Mouse (Mus musculus) heart, adult 8-10 months (tissue): ENCODE data around the gene Mgll. TPM values are rescaled to one million over a fixed set of nuclear protein-coding genes. Genes with fewer than 3 reads are reported as not detected.

Source experiments
- DNase-seq: peaks from one replicate; pipeline ENCODE4 v3.0.0; 2022; ENCODE audit warnings: low spot score
- total RNA-seq, 4 experiments: library from RNA; stranded (reverse); gene quantifications; 2 replicates each; pipeline ENCODE4 v1.2.4; 2022

Mgll gene
- total RNA-seq, 4 experiments from 2014 or later = 74.8 to 134 (median 102) TPM

DNA sequence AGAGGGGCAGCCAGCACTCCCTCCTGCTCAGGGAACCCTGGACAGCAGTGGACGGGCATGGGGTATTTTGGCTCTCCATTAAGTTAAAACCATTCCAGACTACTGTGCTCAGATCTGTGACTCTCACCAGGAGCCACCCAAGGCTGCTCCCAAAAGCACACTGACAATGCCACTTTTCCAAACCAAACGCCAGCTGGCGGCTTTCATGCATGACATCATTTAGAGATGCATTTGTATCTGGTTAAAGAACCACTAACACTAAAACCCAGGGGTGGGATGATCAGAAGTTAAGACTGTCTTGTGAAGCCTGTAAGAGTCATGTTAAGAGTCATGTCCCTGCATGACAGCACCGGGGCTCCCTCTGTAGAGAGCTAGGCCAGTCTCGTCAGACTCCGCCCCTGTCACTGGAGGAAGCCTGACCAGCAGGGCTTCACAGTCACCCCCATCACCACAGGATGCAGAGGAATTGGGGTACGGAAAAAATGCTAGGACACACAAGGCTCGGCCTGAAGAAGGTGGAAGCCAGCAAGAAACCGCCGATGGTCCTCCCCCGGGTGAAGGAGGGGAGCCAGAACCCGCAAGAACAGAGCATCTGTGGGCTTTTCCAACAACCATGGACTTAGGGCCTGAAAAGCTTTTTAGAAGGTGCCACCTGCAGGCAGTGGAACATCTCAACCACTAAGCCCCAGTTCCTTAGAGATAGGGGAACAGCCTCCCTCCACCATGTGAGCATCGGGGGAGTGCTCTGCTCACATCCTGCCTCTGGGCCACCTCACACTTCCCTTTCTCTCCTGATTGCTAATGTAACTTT is 103.4 kb downstream of the Mgll start:
- no peak for DNase-seq

GRCm38 (mm10) chr6:88828206-88829009 is 104.2 kb downstream of the Mgll start:
- DNase-seq = no peak

DNA sequence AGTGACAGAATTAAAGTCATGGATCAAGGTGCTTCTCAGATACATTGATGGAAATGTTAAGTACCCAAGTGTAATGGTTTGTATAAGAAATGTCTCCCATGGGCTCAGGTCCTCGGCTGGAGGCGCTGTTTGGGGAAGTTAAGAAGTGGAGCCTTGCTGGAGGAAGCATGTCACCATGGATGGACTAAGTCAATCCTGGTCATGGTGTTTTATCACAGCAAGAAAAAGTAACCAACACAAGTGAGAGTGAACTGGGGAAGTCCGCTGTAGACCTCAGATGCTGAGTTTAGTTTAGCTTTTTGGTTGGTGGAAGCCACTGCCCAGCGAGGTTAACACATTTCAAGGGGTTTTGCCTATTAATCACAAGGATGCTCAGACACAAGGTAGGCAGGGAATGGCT is 105.4 kb downstream of the Mgll start:
- DNase-seq = no peak

GRCm38 (mm10) chr6:88830112-88830702 is 106.0 kb downstream of the Mgll start:
- DNase-seq = no peak

DNA sequence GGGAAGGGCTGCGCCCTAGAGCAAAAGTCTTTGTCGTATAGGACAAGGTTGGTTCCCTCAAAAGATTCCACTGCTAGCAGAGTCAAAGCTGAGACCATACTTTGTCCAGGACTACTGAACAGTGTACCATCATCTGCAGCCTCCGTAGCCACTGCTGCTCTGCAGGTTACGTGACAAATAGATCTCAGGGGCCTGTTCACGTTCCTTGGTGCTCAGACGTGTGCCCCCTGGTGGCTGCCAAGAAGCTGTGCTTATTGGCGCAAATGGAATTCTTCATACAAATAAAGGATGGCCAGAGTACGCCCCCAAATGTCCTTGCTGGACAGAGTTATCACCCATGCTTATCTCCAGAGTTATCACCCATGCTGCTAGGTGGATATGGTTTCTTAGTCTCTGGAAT is 107.2 kb downstream of the Mgll start:
- DNase-seq = peak; percentile 41

DNA sequence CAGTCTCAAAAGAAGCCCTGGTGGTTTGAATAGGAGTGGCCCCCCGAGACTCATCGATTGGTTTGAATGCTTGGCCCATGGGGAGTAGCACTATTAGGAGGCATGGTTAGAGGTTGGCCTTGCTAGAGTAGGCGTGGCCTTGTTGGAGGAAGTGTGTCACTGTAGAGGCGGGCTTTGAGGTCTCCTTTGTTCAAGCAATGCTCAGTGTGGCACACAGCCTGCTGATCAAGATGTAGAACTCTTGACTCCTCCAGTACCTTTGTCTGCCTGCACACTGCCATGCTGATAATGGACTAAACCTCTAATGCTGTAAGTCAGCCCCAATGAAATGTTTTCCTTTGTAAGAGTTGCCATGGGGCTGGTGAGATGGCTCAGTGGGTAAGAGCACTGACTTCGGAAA is 108.5 kb downstream of the Mgll start:
- no peak for DNase-seq

DNA sequence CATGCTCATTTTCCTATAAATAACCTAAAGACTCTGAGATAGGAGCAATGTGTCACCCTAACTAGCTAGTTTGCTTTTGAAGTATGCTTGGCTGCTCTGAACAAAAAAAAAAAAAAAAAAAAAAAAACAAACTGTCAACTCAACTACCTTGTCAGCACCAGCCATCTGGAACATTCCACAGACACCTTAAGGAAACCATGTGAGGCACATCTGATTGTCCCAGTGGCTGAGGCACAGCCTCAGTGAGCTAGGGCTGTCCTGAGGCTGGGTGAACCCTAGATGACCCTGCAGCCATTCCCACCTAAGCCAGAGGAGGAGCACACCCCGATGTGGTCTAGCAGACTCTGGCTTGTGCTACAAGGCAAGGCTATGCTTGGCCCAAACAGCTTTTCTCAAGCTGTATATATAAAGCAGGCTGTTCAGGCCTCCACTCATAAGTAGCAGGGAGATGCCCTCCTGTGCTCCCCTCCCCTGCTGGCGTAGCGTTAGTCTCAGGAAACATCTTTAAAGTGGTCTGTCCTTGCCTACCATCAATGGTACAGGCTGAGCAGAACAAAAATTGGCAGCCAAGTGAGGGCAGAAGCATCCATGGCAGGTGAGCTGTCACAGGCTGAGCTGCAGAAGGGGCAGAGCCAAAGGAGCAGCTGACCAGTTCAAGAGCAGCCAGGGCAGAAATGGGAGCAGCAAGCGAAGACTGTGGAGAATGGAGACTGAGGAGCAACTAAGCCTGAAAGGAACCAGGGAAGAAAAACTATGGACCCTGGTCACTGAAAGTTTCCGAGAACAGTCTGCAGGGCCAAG is 109.3 kb downstream of the Mgll start:
- no peak for DNase-seq

- DNase-seq = no peak
Observed at GRCm38 (mm10) chr6:88835047-88835446, 110.8 kb downstream of the Mgll start.

DNA sequence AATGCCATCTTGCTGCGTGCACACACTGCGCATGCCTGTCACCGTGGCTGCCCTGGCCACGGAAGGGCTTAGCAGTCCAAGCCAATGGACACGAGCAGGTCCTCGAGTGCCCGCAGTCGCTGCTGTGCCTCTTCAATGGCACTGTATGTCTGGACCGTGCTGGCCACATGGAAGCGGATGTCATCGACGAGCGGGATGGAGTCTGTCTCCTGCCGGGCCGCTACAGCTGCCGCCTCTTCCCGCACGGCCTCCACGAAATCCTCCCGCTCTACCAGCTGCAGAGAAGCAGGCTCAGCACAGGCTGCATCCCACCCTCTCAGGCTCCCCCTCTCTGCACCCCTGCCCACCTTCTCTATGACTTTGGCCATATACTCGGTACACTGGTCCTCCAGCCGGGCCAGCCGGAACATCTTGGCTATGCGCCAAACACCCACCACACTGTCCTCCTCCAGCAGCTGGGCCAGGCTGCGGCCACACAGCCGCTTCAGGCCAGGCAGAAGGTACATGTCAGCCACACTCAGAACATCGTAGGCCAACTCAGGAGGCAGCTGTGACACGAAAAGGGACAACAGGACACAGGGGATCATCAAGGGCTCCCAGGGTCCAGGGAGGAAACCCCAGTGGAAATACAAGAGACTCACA is 112.1 kb downstream of the Mgll start:
- DNase-seq = no peak

DNA sequence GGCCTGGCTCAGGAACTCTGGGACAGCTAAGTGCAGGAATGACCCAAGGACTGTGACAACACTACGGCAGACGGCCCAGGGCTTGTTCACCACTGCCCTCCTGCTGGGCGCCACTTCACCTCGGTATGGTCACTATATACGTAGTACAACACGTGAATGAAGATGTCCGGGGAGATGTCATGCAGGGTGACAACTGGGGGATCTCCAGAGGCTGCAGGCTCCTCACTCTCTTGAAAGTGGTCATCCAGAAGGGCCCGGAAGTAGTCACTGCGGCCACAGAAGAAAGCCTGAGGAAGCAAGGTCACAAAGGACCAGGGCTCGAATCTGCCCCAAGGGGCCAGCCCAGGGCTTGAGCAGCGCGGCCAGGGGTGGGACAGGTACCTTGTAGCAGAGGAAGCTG is 113.8 kb downstream of the Mgll start:
- DNase-seq = no peak

- DNase-seq = no peak
Observed at GRCm38 (mm10) chr6:88838613-88839012, 114.4 kb downstream of the Mgll start.

- DNase-seq = no peak
Observed at GRCm38 (mm10) chr6:88839135-88839970, 115.1 kb downstream of the Mgll start.

- DNase-seq = no peak
Observed at GRCm38 (mm10) chr6:88840211-88840610, 116.0 kb downstream of the Mgll start.

GRCm38 (mm10) chr6:88840791-88841513 is 116.7 kb downstream of the Mgll start:
- DNase-seq = no peak

- DNase-seq = no peak
Observed at GRCm38 (mm10) chr6:88841514-88841780, 117.2 kb downstream of the Mgll start.

- DNase-seq = peak; percentile 99
Observed at GRCm38 (mm10) chr6:88841781-88842689, 117.8 kb downstream of the Mgll start, which contains the start of gene Abtb1. TSS of gene Abtb1 (minus strand) at chr6:88841984.

DNA sequence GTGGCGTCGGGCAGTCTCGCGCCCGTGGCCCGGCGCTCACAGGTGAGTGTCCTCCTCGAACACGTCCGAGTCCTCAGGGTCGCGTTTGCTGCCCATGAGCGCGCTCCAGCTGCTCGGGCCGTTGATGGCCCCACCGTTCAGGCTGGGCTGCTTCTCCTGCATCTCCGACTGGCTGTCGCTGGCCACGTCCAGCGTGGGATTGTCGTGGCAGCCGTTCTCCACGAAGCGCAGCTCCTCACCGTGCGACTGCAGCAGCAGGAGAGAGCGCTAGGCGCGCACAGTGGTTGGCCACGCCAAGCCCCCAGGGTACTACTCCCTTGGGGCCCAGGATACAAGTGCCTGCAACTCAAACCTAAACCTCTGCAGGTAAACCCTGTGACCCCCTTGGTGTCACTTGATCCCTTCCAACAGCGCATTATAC is 118.5 kb downstream of the Mgll start:
- no peak for DNase-seq

- no peak for DNase-seq
Observed at GRCm38 (mm10) chr6:88843241-88843640, 119.0 kb downstream of the Mgll start.
